Mouse (Mus musculus) layer of hippocampus, adult 9-11 months (tissue): ENCODE measurements around the gene Fam83d.

Experiments
- DNase-seq: peaks from one replicate; pipeline ENCODE4 v3.0.0; 2022

Fam83d gene

GRCm38 (mm10) chr2:158828124-158828523 is 60.2 kb downstream of the Fam83d start:
- no peak for DNase-seq

GRCm38 (mm10) chr2:158829746-158830145 is 61.9 kb downstream of the Fam83d start:
- peak; percentile 30 for DNase-seq

GRCm38 (mm10) chr2:158833221-158833620 is 65.3 kb downstream of the Fam83d start:
- DNase-seq = no peak

GRCm38 (mm10) chr2:158833645-158834044 is 65.8 kb downstream of the Fam83d start:
- no peak for DNase-seq
